Mouse (Mus musculus): ENCODE measurements around the gene Max.

Max gene

GRCm38 (mm10) chr12:76961932-76962891 is at the start of gene Max:
Max (minus strand) TSS chr12:76962201.
- peak; percentile 98 to 99 for DNase-seq

GRCm38 (mm10) chr12:77011092-77011720 is 49.2 kb upstream of the Max start:
- peak; percentile 28 to 37 for DNase-seq

- DNase-seq, result peak; percentile 37 to 44
Observed at GRCm38 (mm10) chr12:77009202-77010030, 47.4 kb upstream of the Max start.

GRCm38 (mm10) chr12:77004893-77005292 is 42.9 kb upstream of the Max start:
- no peak for DNase-seq

- DNase-seq, result no peak
Observed at GRCm38 (mm10) chr12:77002551-77003228, 40.7 kb upstream of the Max start.

- no peak for DNase-seq
Observed at GRCm38 (mm10) chr12:77001312-77001711, 39.3 kb upstream of the Max start.

- peak; percentile 71 to 78 for DNase-seq
Observed at GRCm38 (mm10) chr12:77000705-77001284, 38.8 kb upstream of the Max start.

GRCm38 (mm10) chr12:77000096-77000704 is 38.2 kb upstream of the Max start:
- peak; percentile 64 to 76 for DNase-seq

GRCm38 (mm10) chr12:76994766-76995165 is 32.8 kb upstream of the Max start:
- DNase-seq, result no peak

GRCm38 (mm10) chr12:76992891-76993529 is 31.0 kb upstream of the Max start:
- DNase-seq, result no peak

- DNase-seq, result no peak
Observed at GRCm38 (mm10) chr12:76982818-76983471, 20.9 kb upstream of the Max start.

- DNase-seq, result no peak
Observed at GRCm38 (mm10) chr12:76979530-76979929, 17.5 kb upstream of the Max start.

GRCm38 (mm10) chr12:76972669-76973068 is 10.7 kb upstream of the Max start:
- no peak for DNase-seq

- no peak for DNase-seq
Observed at GRCm38 (mm10) chr12:76972241-76972640, 10.2 kb upstream of the Max start.

- no peak for DNase-seq
Observed at GRCm38 (mm10) chr12:76971642-76972221, 9.7 kb upstream of the Max start.

- peak in 1 of 2 experiments; percentile 36 for DNase-seq
Observed at GRCm38 (mm10) chr12:76965876-76966275, 3.9 kb upstream of the Max start.

- no peak for DNase-seq
Observed at GRCm38 (mm10) chr12:76965089-76965488, 3.1 kb upstream of the Max start.

GRCm38 (mm10) chr12:76961052-76961931 is 709 bp downstream of the Max start:
- DNase-seq, result no peak

GRCm38 (mm10) chr12:76957688-76958087 is 4.3 kb downstream of the Max start:
- DNase-seq, result peak; percentile 22 to 35
